Mouse (Mus musculus) left cerebral cortex, adult 9 months (tissue): Measurements from ENCODE around the gene Akap5.

ENCODE experiments used
- DNase-seq, 2 experiments: peaks; one replicate each; pipeline ENCODE4 v3.0.0; 2022; ENCODE audit warnings: low spot score in 2 of 2

The Akap5 gene

DNA sequence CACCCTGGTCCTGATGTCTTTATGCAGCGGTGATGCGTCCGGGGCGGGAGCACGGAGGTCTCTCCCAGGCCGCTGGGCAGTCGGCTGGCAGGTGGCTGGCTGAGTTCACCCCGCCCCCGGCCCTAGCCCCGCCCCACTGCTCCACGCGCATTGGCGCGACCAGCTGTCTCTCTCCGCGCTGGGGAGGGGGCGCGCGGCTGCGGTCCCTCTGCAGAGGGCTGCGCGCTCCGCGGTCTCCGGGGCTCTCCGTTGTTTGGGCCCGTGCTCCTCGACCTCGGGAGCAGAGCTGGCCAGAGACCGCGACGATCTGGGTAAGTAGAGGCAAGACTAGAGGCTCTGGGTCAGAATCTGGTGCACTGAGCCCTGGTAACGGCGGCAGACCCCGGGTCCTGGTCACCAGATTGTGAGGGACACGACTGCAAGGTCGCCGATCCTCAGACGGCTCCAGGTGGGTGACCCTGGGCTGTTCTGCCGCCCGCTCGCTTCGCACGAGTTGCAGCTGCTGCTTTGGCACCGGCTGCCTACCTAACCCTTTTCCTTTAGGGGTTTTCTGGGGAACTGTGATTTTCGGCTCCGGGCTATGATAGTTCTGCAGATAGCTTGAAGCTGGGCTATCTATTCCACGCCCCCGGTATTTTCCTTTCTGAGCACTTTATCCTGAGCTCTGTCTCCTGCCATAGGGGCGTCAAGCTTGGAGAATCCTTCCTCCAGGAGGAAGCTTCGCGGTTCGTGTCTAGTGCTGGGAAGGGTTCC lies at the start of gene Akap5:
TSS of gene Akap5 (plus strand) at position 213 of the 753 bp plus-strand sequence.
- DNase-seq, result no peak

DNA sequence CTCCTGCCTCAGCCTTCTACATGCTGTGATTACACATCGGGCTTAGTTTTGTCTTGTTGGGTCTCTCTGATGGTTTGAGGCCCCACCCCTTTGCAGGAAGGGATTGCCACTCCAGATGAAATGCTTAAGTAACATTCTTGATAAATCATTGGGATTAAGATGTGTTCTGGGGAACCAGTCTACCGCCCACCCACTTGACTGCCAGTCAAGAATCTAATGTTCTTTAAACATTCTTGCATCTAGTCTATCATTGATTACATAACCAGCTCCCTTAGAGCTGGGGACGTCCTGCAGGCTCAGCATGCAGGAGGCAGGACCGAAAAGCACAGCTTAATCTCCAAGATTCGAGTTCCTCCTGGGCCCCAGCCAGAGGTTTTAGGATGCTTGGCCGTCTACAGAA lies 46.5 kb upstream of the Akap5 start:
- DNase-seq, result no peak

DNA sequence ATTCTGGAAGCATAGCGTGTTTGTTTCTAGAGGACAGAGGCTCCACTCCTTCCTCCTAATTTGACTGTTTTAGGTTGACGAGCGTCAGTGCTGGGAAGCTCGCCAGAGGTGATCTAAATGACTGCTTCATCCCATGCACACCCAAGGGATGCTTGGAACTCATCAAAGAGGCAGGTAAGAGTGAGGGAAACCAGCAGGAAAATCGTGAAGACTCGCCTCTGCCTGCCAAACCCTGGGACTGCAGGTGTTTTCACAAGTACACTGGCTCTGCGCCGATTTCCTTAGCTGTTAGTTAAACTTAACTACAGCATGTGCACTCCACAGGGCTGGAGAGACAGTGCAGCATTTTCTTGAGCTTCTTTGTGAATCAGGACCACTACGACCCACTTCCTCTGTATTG lies 44.1 kb upstream of the Akap5 start:
- peak in 1 of 2 experiments; percentile 68 for DNase-seq

DNA sequence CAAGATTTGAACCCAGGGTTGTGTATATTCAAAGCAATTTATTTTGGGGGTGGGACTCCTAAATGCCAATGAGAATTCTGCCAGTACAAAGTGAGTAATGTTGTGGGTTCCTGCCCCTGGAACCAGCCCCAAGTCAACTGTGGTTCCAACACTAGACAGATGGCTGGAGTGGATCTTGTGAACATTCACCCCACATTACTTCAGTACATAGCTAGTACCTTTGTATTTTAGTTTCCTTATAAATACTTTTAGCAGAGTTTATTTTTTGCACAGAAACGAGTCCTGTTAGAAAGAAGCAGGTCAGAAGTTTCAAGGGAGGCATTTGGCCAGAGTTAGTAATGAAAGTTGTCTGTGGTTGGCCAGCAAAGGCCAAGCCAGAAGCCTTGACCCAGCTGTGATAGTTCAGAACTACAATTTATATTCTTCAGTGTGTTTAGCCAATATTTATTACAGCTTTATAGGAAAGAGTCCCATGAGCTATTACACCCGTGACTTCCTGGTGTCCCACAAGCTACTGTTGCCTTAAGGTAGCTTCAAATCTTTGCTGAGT lies 43.5 kb upstream of the Akap5 start:
- no peak for DNase-seq

- DNase-seq, result no peak
These were observed 42.6 kb upstream of the Akap5 start for GRCm38 (mm10) chr12:76282132-76282531.

DNA sequence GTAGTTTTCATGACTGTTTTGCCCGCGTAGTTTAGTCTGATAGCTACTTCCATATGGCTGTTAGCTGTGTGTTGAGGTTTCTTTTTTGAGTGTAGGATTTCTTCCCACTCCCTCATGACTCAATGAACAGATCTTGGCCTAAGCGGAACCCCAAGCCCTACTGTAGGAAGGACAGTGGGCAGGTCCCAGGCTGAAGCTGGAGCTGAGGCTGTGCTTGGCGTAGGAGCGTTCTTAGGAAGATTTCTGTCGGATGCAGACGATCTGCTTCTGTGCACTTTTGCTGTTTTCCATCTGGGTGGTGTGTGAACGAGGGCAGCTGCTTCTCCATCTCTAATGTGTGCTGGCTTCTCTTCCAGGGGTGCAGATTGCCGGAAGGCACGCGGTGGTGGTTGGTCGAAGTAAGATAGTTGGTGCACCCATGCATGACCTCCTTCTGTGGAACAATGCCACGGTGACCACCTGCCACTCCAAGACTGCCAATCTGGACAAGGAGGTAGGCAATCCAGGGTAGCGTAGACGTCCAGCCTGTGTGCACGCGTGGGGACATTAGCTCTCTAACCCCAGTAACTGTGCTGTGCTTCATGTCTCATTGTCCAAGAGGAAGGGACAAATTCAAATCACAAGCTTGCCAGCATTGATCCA lies 42.0 kb upstream of the Akap5 start:
- DNase-seq, result peak in 1 of 2 experiments; percentile 53

DNA sequence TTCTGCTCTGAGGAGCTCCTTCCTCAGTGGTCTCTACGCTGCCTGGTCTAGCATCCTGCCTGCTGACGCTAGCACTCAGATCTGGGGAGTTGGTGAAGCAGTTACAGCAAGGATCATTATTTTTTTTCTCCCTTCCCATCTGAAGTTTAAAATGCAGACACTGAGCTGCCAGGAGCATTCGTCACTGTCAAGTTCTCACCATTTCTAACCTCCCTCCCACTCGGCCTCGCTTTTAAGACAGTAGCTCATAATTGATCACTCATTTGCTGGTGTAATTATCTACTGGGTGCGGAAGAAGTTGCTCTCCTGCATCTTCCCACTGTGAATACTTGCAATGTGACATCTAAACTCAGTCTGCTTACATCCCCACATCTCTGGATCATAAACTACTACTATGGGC lies 39.3 kb upstream of the Akap5 start:
- no peak for DNase-seq

GRCm38 (mm10) chr12:76287986-76288385 lies 36.7 kb upstream of the Akap5 start:
- DNase-seq, result peak in 1 of 2 experiments; percentile 53

DNA sequence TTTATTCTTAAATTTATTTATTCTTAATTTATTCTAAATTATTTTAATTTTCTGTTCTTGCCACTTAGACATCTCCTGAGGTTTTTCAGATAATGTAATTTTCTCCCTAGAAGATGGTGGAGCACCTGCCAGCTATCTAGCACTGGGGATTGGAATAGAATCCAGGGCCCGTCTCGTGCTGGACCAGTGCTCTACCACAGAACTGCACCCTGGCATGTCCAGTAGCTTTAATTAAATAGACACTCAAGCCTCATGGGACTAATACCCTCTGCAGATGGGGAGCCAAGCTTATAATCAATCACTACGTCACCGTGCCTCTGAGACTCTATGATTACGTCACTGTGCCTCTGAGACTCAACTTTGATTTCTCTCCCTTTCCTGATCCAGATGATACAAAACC lies 36.2 kb upstream of the Akap5 start:
- no peak for DNase-seq

- no peak for DNase-seq
These were observed 35.3 kb upstream of the Akap5 start for GRCm38 (mm10) chr12:76289428-76289827.

DNA sequence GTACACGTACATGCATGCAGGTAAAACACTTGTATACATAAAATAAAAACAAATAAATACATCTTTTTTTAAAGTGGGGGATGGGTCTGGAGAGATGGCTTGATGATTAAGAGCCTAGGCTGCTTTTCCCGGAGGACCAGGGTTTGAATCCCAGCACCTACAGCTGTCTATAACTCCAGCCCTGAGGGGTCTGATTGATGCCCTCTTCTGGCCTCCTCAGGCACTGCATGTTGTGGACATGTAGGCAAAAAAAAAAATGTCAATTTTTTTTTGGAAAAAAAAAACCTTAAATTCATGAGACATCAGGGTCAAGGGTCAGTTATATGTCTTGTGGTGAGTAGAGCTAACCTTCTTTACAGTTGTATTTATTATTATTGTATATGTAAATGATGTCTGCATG lies 34.4 kb upstream of the Akap5 start:
- DNase-seq, result no peak

DNA sequence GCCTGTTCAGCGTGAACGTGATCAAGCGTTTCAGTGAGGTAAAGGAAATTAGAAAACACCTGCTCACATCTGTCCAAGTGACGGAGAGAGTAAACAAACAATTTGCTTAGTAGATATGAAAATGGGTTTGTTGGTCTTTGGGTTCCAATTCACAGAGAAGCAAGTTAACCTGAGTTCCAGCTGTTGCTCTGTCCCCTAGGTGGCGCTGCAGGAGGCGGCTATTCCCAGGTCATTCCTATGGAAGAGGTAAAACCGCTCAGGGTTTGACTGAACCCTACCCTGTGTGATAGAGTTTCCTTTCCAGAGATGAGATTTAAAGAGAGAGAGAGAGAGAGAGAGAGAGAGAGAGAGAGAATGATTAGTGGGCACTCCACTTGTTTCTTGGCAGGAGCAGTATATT lies 31.5 kb upstream of the Akap5 start:
- DNase-seq, result peak in 1 of 2 experiments; percentile 66

DNA sequence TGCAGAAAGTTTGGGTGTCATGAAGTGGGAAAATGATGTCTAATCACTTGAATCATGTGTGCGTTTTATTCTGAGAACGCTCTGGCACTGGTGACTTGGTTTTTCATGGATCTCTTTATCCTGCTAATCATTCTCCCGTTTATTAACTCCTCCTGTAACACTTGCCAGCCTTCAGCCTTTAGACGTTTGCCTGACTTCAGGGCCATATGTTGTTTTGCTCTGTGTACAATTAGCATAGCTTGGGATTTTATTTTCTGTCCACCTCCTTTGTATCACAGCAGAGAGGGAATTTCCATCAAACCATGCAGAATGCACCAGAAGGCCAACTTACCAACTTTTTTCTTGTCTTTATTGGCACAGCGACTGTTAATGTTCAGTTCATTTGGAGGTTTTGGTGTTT lies 26.9 kb upstream of the Akap5 start:
- no peak for DNase-seq

DNA sequence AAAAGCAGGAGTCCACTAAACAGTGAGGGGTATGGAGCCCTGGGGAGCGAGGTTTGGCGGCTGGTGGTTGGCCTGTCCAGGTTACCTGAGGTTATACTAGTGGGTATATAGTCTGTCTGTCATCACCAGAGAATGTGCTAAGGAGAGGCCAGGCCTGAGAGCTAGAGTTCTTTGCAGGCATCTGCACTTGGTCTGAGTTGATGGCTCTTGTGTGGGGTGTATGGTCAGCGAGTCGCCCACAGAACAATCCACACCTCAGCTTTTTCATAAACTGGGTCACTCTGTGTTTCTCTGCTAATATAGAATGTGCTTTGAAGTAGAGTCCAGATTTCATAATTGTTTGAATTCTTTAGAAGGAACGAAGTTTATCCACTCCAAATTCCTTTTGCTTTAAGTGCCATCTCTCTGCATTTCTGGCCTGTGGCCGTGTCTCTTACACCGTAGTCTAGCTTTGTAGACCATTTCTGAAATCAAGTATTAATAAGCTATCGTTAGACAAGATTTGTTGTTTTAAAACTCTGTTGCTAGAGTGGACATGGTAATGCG lies 25.3 kb upstream of the Akap5 start:
- DNase-seq, result no peak

GRCm38 (mm10) chr12:76300367-76300766 lies 24.3 kb upstream of the Akap5 start:
- DNase-seq, result peak in 1 of 2 experiments; percentile 61

DNA sequence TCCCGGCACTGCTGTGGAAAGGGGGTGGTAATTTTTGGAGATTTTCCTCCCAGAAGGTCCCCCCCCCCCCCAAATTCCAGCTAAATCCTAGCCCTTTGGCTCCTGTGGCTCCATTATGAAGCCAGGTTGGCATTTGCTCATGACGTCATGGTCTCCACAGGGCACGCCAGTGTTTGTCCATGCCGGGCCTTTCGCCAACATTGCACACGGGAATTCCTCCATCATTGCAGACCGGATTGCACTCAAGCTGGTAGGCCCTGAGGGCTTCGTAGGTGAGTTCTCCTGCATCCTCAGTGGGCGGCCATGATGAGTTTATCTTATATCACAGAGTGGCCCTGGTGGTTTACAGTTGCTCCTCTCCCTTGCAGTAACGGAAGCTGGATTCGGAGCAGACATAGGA lies 21.2 kb upstream of the Akap5 start:
- DNase-seq, result no peak

DNA sequence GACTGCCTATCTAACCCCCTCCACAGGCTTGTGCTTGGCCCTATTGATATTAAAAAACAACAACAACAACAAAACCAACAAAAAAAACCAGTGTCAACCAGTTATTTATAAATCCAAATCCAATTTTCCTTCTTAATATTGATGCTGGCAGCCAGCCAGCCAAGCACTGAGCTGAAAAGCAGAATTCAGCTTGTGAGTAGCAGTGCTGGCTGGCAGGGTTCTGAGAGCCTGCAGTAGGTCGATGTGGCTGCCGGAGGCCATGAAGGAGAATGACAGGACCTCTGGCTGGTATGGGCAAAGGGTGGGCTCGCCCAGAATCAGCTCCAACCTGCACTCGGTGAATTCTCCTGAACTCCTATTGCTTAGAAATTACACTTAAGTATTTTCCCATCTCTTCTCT lies 20.5 kb upstream of the Akap5 start:
- no peak for DNase-seq

GRCm38 (mm10) chr12:76305107-76305506 lies 19.6 kb upstream of the Akap5 start:
- DNase-seq, result no peak

- DNase-seq, result no peak
These were observed 17.7 kb upstream of the Akap5 start for GRCm38 (mm10) chr12:76306852-76307561.

- DNase-seq, result peak; percentile 65 to 79
These were observed 16.7 kb upstream of the Akap5 start for GRCm38 (mm10) chr12:76307964-76308363.

- no peak for DNase-seq
These were observed 16.3 kb upstream of the Akap5 start for GRCm38 (mm10) chr12:76308436-76308835.

- DNase-seq, result no peak
These were observed 14.7 kb upstream of the Akap5 start for GRCm38 (mm10) chr12:76310007-76310406.
